ENCODE assay signal across 12 mouse cellular contexts in genomic region chr3:131524210-131524609, GRCm38 (mm10). TPM values are rescaled to one million over a fixed set of nuclear protein-coding genes. Genes with fewer than 3 reads are reported as not detected.
DNase-seq lines count a peak whose midpoint lies in the region; ATAC-seq lines count a peak whose summit lies in the region.
"Had no signal": no experiment of that assay in that cellular context is flagged by ENCODE, and none has a peak within 500 bp of the region (broad histone marks: within the 10 kb centered on the region; RNA-seq: fewer than 3 reads in every experiment).

No protein-coding gene starts in this region.

- DNase-seq in heart, adult 11 months, result peak; percentile 15
- no peak for DNase-seq in heart, postnatal 36 days
- peak; percentile 42 for DNase-seq in adipocyte (ENCODE audit: low spot score)
- no peak for DNase-seq in adrenal gland, postnatal 10 days
- no peak for DNase-seq in cerebellum, adult 8-10 months
- DNase-seq: adrenal gland, adult 8-10 months had no signal

- ATAC-seq in megakaryocyte, adult 5-6 weeks (ENCODE audit: poor library complexity, severe bottlenecking), result peak; percentile 80
- ATAC-seq in monocyte, adult 5-6 weeks (replicated peaks; ENCODE audit: insufficient number of reproducible peaks, low FRiP score, low TSS enrichment, poor library complexity, severe bottlenecking), result peak; percentile 49; the same call in 1 of the 2 replicates
- ATAC-seq in inflammation-experienced regulatory T-cells, adult 6 months, result no peak
- ATAC-seq: forebrain, embryonic 13.5 days; Patski had no signal

- intact Hi-C loops in heart, postnatal 36 days (cut with DNase I), result loop anchor here (1.0 kb wide), 1 partner anchor 204 kb away; no protein-coding TSS in a partner anchor

RNA-seq across cellular contexts. Expression of gene Sgms2, which starts 33.0 kb away (rescaled TPM):
- total RNA-seq in heart, postnatal 36 days (2021), result 1 to 10 TPM; 1.4 to 3.2 TPM
- total RNA-seq in megakaryocyte, adult 5-6 weeks (2015), result 55.2 and 67.1 TPM in 2 replicates
- total RNA-seq in megakaryocyte, adult 5-6 weeks (2017), result 29.0 and 43.3 TPM in 2 replicates
- total RNA-seq in monocyte, adult 5-6 weeks (2017), result 1.2 to 15.8 TPM (median 3.8 TPM) in 3 replicates
- under 1 TPM in 2 of 3 experiments, not detected in 1; 0.06 to 0.09 TPM for polyA plus RNA-seq in inflammation-experienced regulatory T-cells, adult 6 months (2017; shearing (Covaris generic))
- total RNA-seq in adrenal gland, postnatal 10 days (2021), result 10 to 100 TPM in 1 of 2 experiments, 1 to 10 TPM in 1; 5.4 to 13.8 TPM
- total RNA-seq: MEL had no signal

RNA-seq across cellular contexts. Expression of gene Papss1, which starts 40.4 kb away (rescaled TPM):
- 10 to 100 TPM; 10.8 to 14.1 TPM for total RNA-seq in heart, postnatal 36 days (2021)
- total RNA-seq in megakaryocyte, adult 5-6 weeks (2015), result 19.8 and 22.2 TPM in 2 replicates
- total RNA-seq in megakaryocyte, adult 5-6 weeks (2017), result 29.0 and 33.4 TPM in 2 replicates
- 23.3 to 35.2 TPM (median 29.7 TPM) in 3 replicates for total RNA-seq in monocyte, adult 5-6 weeks (2017)
- polyA plus RNA-seq in inflammation-experienced regulatory T-cells, adult 6 months (2017; shearing (Covaris generic)), result 10 to 100 TPM; 20.0 to 29.9 (median 20.4) TPM
- total RNA-seq in adrenal gland, postnatal 10 days (2021), result 10 to 100 TPM; 42.2 to 48.9 TPM

Comparison
In these comparisons a context has a peak if more than half of its experiments do, and no peak if none do; other contexts are left out.
1. DNase-seq: peak in heart, adult 11 months (single experiment) and adipocyte (single experiment); none in heart, postnatal 36 days (0 of 2), adrenal gland, postnatal 10 days (single experiment) and cerebellum, adult 8-10 months (single experiment).